10 mouse cellular contexts compared by ENCODE assay signal in genomic region chr7:99935758-99936157, GRCm38 (mm10). TPM values are rescaled to one million over a fixed set of nuclear protein-coding genes. Genes with fewer than 3 reads are reported as not detected.
DNase-seq lines count a peak whose midpoint lies in the region; ATAC-seq lines count a peak whose summit lies in the region.
"Had no signal": no experiment of that assay in that cellular context is flagged by ENCODE, and none has a peak within 500 bp of the region (broad histone marks: within the 10 kb centered on the region; RNA-seq: fewer than 3 reads in every experiment).

No protein-coding gene starts in this region.

- peaks cover 55% of the 10 kb centered on the region for H3K36me3 ChIP-seq in intestine, embryonic 14.5 days (ENCODE audit: control insufficient read depth, insufficient read depth, low read length)
- H3K36me3 ChIP-seq in intestine, embryonic 16.5 days (ENCODE audit: control insufficient read depth, insufficient read depth, low read length): peaks cover 6% of the 10 kb centered on the region
- H3K36me3 ChIP-seq in neural tube, embryonic 15.5 days: peaks cover 34% of the 10 kb centered on the region

- no peaks in the 10 kb centered on the region for H3K27me3 ChIP-seq in intestine, embryonic 14.5 days (replicated peaks; ENCODE audit: control insufficient read depth, insufficient read depth, low read length)
- no peaks in the 10 kb centered on the region for H3K27me3 ChIP-seq in intestine, embryonic 16.5 days (replicated peaks; ENCODE audit: control insufficient read depth, insufficient read depth, low read length)
- H3K27me3 ChIP-seq in neural tube, embryonic 15.5 days (replicated peaks): no peaks in the 10 kb centered on the region

- no peak overlapping the region for H3K4me3 ChIP-seq in intestine, embryonic 14.5 days (ENCODE audit: low read depth, low read length)
- H3K4me3 ChIP-seq in intestine, embryonic 16.5 days (ENCODE audit: low read length): no peak overlapping the region
- H3K4me3 ChIP-seq in neural tube, embryonic 15.5 days (replicated peaks): no peak overlapping the region

- no peak for ATAC-seq in intestine, embryonic 14.5 days (replicated peaks; ENCODE audit: low FRiP score, low TSS enrichment, low read depth)
- no peak for ATAC-seq in intestine, embryonic 16.5 days
- no peak for ATAC-seq in neural tube, embryonic 15.5 days (ENCODE audit: low FRiP score)

- no peak overlapping the region for H3K27ac ChIP-seq in intestine, embryonic 14.5 days (ENCODE audit: low read depth)
- H3K27ac ChIP-seq in intestine, embryonic 16.5 days (ENCODE audit: low read length): no peak overlapping the region
- no peak overlapping the region for H3K27ac ChIP-seq in neural tube, embryonic 15.5 days (replicated peaks)
- H3K27ac ChIP-seq: hindbrain, embryonic 14.5 days had no signal

- no peaks in the 10 kb centered on the region for H3K4me1 ChIP-seq in intestine, embryonic 14.5 days (replicated peaks; ENCODE audit: control insufficient read depth, insufficient read depth, low read length)
- no peaks in the 10 kb centered on the region for H3K4me1 ChIP-seq in intestine, embryonic 16.5 days (ENCODE audit: control insufficient read depth, insufficient read depth, low read length)
- H3K4me1 ChIP-seq in neural tube, embryonic 15.5 days: no peaks in the 10 kb centered on the region

- DNase-seq in adrenal gland, adult 2 months: peak; percentile 32
- DNase-seq in adrenal gland, adult 8-10 months: no peak
- peak; percentile 32 for DNase-seq in intestine, embryonic 14.5 days (ENCODE audit: low spot score)
- DNase-seq in neural tube, embryonic 10.5 days (ENCODE audit: extremely low spot score, low spot score): peak; percentile 8
- DNase-seq in thymus, postnatal 14 days: peak; percentile 58
- no peak for DNase-seq in T-cell, adult 2 months (ENCODE audit: low spot score)
- DNase-seq: embryo, embryonic 11 days had no signal

- no peak overlapping the region for H3K9ac ChIP-seq in intestine, embryonic 14.5 days (ENCODE audit: low read length)
- H3K9ac ChIP-seq in intestine, embryonic 16.5 days (ENCODE audit: low read depth, low read length): no peak overlapping the region
- no peak overlapping the region for H3K9ac ChIP-seq in neural tube, embryonic 15.5 days (replicated peaks)
- H3K9ac ChIP-seq: hindbrain, embryonic 14.5 days had no signal

- no peak overlapping the region for H3K4me2 ChIP-seq in intestine, embryonic 14.5 days (ENCODE audit: low read length)
- no peak overlapping the region for H3K4me2 ChIP-seq in intestine, embryonic 16.5 days (ENCODE audit: low read depth, low read length)
- H3K4me2 ChIP-seq in neural tube, embryonic 15.5 days: no peak overlapping the region
- H3K4me2 ChIP-seq: hindbrain, embryonic 14.5 days had no signal

- no peaks in the 10 kb centered on the region for H3K9me3 ChIP-seq in intestine, embryonic 14.5 days (ENCODE audit: control insufficient read depth, low read length)
- no peaks in the 10 kb centered on the region for H3K9me3 ChIP-seq in intestine, embryonic 16.5 days (ENCODE audit: control insufficient read depth, low read length)
- no peaks in the 10 kb centered on the region for H3K9me3 ChIP-seq in neural tube, embryonic 15.5 days (replicated peaks)

- WGBS in intestine, embryonic 14.5 days: 72% methylated on average over 1 of the region's 1 CpGs
- 64% methylated on average over 1 of the region's 1 CpGs for WGBS in intestine, embryonic 16.5 days
- WGBS in neural tube, embryonic 15.5 days: 81% methylated on average over 1 of the region's 1 CpGs

RNA-seq across cellular contexts. Expression of gene Rnf169, which starts 44.5 kb away (rescaled TPM):
- total RNA-seq in adrenal gland, adult 2 months (2021): 10 to 100 TPM; 13.0 to 13.8 TPM
- polyA plus RNA-seq in adrenal gland, adult 2 months (2012; rRNA removed): 3.7 and 5.0 TPM in 2 replicates
- total RNA-seq in adrenal gland, adult 8-10 months (2022): 10 to 100 TPM; 17.0 to 25.7 (median 19.9) TPM
- polyA plus RNA-seq in intestine, embryonic 14.5 days (2014; fragmentation: Nextera tagmentation; extraction: Ambion mirVana): 5.8 and 6.7 TPM in 2 replicates
- polyA plus RNA-seq in intestine, embryonic 16.5 days (2015; fragmentation: Nextera tagmentation; extraction: Ambion mirVana): 2.6 and 3.1 TPM in 2 replicates
- 4.2 and 4.6 TPM in 2 replicates for polyA plus RNA-seq in neural tube, embryonic 15.5 days (2015; fragmentation: Nextera tagmentation; extraction: Ambion mirVana)

Comparison
In these comparisons a context has a peak if more than half of its experiments do, and no peak if none do; other contexts are left out.
1. DNase-seq: peak in adrenal gland, adult 2 months (single experiment), intestine, embryonic 14.5 days (single experiment), neural tube, embryonic 10.5 days (single experiment) and thymus, postnatal 14 days (single experiment); none in adrenal gland, adult 8-10 months (single experiment) and T-cell, adult 2 months (single experiment).